Mouse (Mus musculus) adrenal gland, adult 8-10 months (tissue): ENCODE results near the gene Rnase9. TPM values are rescaled to one million over a fixed set of nuclear protein-coding genes. Genes with fewer than 3 reads are reported as not detected.
"Not testable (repeated sequence)": the region's sequence is repeated elsewhere in the genome, so short reads cannot be mapped to it uniquely, and the experiment has no call there.

Experiments
- DNase-seq: peaks from one replicate; pipeline ENCODE4 v3.0.0; 2022
- total RNA-seq, 4 experiments: library from RNA; stranded (reverse); gene quantifications; 2 replicates each; pipeline ENCODE4 v1.2.4; 2022

The Rnase9 gene
- total RNA-seq, 4 experiments from 2014 or later, result not detected

- no peak for DNase-seq
Observed at GRCm38 (mm10) chr14:51047846-51048245, 6.2 kb upstream of the Rnase9 start.

- no peak for DNase-seq
Observed at GRCm38 (mm10) chr14:51036214-51036613, 5.5 kb downstream of the Rnase9 start.

- DNase-seq, result no peak
Observed at GRCm38 (mm10) chr14:51035206-51035605, 6.5 kb downstream of the Rnase9 start.

DNA sequence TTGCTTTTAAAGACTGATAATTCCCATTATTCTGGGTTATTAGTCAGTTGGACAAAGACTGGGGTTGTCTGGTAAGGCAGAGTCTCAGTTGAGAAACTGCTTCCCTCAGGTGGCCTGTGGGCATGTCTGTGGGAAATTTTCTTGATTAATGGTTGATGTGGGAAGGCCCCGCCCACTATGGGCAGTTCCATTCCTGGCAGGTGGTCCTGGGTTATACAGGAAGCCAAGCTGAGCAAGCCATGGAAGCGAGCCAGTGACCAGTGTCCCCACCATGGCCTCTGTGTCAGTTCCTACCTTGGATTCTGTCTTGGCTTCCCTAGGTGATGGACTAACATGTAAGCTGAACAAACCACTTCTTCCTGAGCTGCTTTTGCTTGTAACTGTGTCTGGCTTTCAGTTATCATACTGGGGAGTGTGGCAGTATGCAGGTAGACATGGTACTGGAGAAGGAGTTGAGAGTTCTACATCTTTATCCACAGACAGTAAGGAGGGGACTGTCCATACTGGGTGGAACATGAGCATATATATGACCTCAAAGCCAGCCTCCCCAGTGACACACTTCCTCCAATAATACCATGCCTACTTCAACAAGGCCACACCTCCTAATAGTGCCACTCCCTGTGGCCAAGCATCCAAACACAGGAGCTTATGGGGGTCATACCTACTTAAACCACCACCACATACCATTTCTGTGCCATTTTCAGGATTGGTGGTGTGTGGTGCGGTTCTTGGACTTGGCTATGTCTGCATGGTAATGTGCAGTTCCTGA is 14.1 kb downstream of the Rnase9 start:
- DNase-seq, result no peak

GRCm38 (mm10) chr14:51026391-51027133 is 15.1 kb downstream of the Rnase9 start:
- DNase-seq, result peak; percentile 30

- no peak for DNase-seq
Observed at GRCm38 (mm10) chr14:51024820-51025219, 16.8 kb downstream of the Rnase9 start.

DNA sequence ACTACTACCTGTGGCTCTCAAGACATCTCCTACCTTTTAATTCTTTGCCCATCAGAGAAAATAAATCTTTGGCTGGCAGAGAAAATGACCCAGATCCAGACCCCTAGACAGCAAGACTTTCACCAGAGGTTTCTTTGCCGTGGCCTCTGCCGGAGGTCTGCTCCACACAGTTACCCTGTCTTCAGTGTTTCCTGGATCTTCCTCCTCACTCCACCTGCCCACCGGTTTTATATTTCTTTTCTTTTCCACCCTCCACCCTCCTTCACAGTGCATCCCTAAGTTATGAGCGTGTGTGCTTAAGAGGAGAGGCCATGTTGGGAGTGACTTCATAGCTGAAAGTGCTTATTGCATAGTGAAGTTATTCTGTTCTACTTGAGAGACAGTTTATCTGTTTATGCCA is 18.2 kb downstream of the Rnase9 start:
- no peak for DNase-seq

GRCm38 (mm10) chr14:51017256-51017655 is 24.4 kb downstream of the Rnase9 start:
- DNase-seq, result no peak

- DNase-seq, result no peak
Observed at GRCm38 (mm10) chr14:51015780-51016179, 25.9 kb downstream of the Rnase9 start.

GRCm38 (mm10) chr14:51014724-51015123 is 26.9 kb downstream of the Rnase9 start:
- DNase-seq, result not testable (repeated sequence)

- no peak for DNase-seq
Observed at GRCm38 (mm10) chr14:51009572-51009971, 32.1 kb downstream of the Rnase9 start.

- no peak for DNase-seq
Observed at GRCm38 (mm10) chr14:51008781-51009180, 32.9 kb downstream of the Rnase9 start.

- peak; percentile 81 for DNase-seq
Observed at GRCm38 (mm10) chr14:51007914-51008713, 33.6 kb downstream of the Rnase9 start.

DNA sequence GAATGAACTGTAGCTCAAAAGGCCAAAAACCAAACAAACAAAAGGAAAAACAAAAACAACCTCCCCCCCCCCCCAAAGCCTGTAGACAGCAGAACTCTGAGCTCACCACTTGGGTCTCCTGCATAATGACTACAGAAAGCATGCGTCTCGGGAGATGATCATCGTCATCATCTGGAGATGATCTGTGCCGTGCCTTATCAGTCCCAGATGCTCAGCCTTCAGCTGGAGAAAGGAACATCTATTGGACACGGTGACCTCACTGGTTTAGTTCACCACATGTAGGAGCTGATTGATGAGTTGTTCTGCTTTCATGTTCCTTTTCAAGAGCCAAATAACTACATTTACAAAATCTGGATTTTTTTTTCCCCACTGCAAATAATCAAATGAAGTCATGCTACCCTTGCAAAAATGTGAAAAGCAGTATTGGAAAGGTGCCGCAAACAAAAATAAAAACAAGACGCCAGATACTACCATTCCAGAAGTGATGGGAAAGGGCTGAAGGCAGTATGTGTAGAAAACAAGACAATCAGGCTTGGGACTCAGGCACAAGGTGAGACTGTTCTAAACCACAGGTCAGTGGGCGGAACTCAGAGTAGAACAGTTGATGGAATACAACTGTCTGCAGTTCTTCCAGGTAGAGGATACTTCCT is 34.4 kb downstream of the Rnase9 start, which contains the start of gene Rnase10:
Rnase10 (plus strand) TSS at position 600 of the 650 bp plus-strand sequence.
- no peak for DNase-seq

GRCm38 (mm10) chr14:50997999-50998666 is 43.5 kb downstream of the Rnase9 start:
- no peak for DNase-seq

GRCm38 (mm10) chr14:50997088-50997487 is 44.6 kb downstream of the Rnase9 start:
- DNase-seq, result no peak

GRCm38 (mm10) chr14:50991037-50991436 is 50.6 kb downstream of the Rnase9 start:
- DNase-seq, result no peak
